Mouse (Mus musculus) limb, embryonic 14.5 days (tissue): Measurements from ENCODE around the gene H3f3b. TPM values are rescaled to one million over a fixed set of nuclear protein-coding genes. Genes with fewer than 3 reads are reported as not detected.

Experiments used
- ATAC-seq: fragments of 200-750 bp; cut with Nextera tagmentation; 2 replicates; pipeline ENCODE4 v1.8.0; 2017; ENCODE audit warnings: low read depth, moderate number of reproducible peaks, moderate TSS enrichment; ENCODE audit not compliant: low FRiP score
- DNase-seq: peaks from one replicate; pipeline ENCODE4 v3.0.0-alpha.2; 2015; ENCODE audit warnings: low spot score
- H3K27ac ChIP-seq: fragments of 300-500 bp; sonication (generic); replicated peaks from 2 replicates; pipeline ENCODE4 v1.5.1; 2014; ENCODE audit warnings: low read depth, mild to moderate bottlenecking, low read length, moderate library complexity, mixed read lengths
- H3K27me3 ChIP-seq: fragments of 300-500 bp; sonication (generic); 2 replicates; pipeline ENCODE4 v1.6.1; 2014; ENCODE audit warnings: low read length, mixed read lengths; ENCODE audit not compliant: control insufficient read depth, insufficient read depth
- H3K36me3 ChIP-seq: fragments of 300-500 bp; sonication (generic); 2 replicates; pipeline ENCODE4 v1.6.1; 2014; ENCODE audit warnings: mild to moderate bottlenecking, low read length, moderate library complexity, mixed read lengths; ENCODE audit not compliant: control insufficient read depth, insufficient read depth
- H3K4me1 ChIP-seq: fragments of 300-500 bp; sonication (generic); 2 replicates; pipeline ENCODE4 v1.6.1; 2014; ENCODE audit warnings: antibody characterized with exemption, low read length, mixed read lengths; ENCODE audit not compliant: control insufficient read depth, insufficient read depth
- H3K4me2 ChIP-seq: fragments of 300-500 bp; sonication (generic); replicated peaks from 2 replicates; pipeline ENCODE4 v1.6.1; 2014; ENCODE audit warnings: low read depth, mild to moderate bottlenecking, low read length, moderate library complexity; ENCODE audit not compliant: severe bottlenecking
- H3K4me3 ChIP-seq: fragments of 300-500 bp; sonication (generic); replicated peaks from 2 replicates; pipeline ENCODE4 v1.5.1; 2014; ENCODE audit warnings: low read length
- H3K9ac ChIP-seq: fragments of 300-500 bp; sonication (generic); 2 replicates; pipeline ENCODE4 v1.6.1; 2014; ENCODE audit warnings: mild to moderate bottlenecking, low read depth, low read length, moderate library complexity; ENCODE audit not compliant: severe bottlenecking
- H3K9me3 ChIP-seq: fragments of 300-500 bp; sonication (generic); 2 replicates; pipeline ENCODE4 v1.6.1; 2016; ENCODE audit warnings: low read length; ENCODE audit not compliant: control insufficient read depth
- POLR2A ChIP-seq: fragments of 200-500 bp; IDR thresholded peaks from 2 replicates; pipeline ENCODE4 v1.8.0; 2012; ENCODE audit warnings: inconsistent platforms, mild to moderate bottlenecking, moderate library complexity, borderline replicate concordance; ENCODE audit not compliant: insufficient read depth, insufficient read length; ENCODE audit errors: extremely low read depth
- WGBS: fragments of 180-500 bp; shearing (Covaris S2); extraction: QIAGEN DNeasy Blood & Tissue Kit; methylation state at CpG from one replicate; pipeline ENCODE4 v1.1.7; 2014; 5-methylcytosine and 5-hydroxymethylcytosine counted together
- polyA plus RNA-seq, 2 experiments: library from polyadenylated mRNA; depleted of rRNA in 1 of 2; stranded (reverse) in 1 of 2; unstranded in 1 of 2; fragments of >200 nt; fragmentation: Nextera tagmentation in 1 of 2; extraction: Ambion mirVana in 1 of 2; gene quantifications; 2 replicates each; pipeline versions ENCODE4 v1.2.1 to v1.2.3; 2012 to 2014

Gene H3f3b
- polyA plus RNA-seq, 2 experiments = 951 to 1,919 TPM

- DNase-seq (peak; percentile 75), ATAC-seq (peak; percentile 64)
- Histone ChIP-seq H3K27me3 (no peaks in the 10 kb centered on the region), H3K9me3 (no peaks in the 10 kb centered on the region; the same call in 1 of the 2 replicates), H3K4me1 (peaks cover 8% of the 10 kb centered on the region; the same call in 1 of the 2 replicates), H3K27ac (peak overlapping the region; percentile 45), H3K9ac (peak overlapping the region; percentile 62), H3K4me2 (peak overlapping the region; percentile 69), H3K4me3 (peak overlapping the region; percentile 38), H3K36me3 (peaks cover 29% of the 10 kb centered on the region)
- TF ChIP-seq POLR2A = 0 out of 2 replicates have a peak, but pooled peaks have one; percentile 22
- 6% methylated on average over 51 of the region's 54 CpGs for WGBS
Observed at GRCm38 (mm10) chr11:116004840-116005700, 22.7 kb downstream of the H3f3b start.

GRCm38 (mm10) chr11:116004186-116004823 is 23.5 kb downstream of the H3f3b start:
- H3K9me3 ChIP-seq = no peaks in the 10 kb centered on the region; the same call in 1 of the 2 replicates
- H3K4me3 ChIP-seq = peak overlapping the region; percentile 38
- ATAC-seq = no peak
- H3K36me3 ChIP-seq = peaks cover 21% of the 10 kb centered on the region
- no peak for TF ChIP-seq POLR2A
- no peaks in the 10 kb centered on the region for H3K27me3 ChIP-seq
- WGBS = 45% methylated on average over 8 of the region's 8 CpGs
- peak overlapping the region; percentile 69 for H3K4me2 ChIP-seq
- H3K4me1 ChIP-seq = peaks cover 8% of the 10 kb centered on the region; the same call in 1 of the 2 replicates
- peak overlapping the region; percentile 62 for H3K9ac ChIP-seq
- H3K27ac ChIP-seq = peak overlapping the region; percentile 45
- DNase-seq = no peak

GRCm38 (mm10) chr11:116002894-116003293 is 24.9 kb downstream of the H3f3b start:
- whole genome bisulfite sequencing = 83% methylated on average over 3 of the region's 3 CpGs
- H3K4me1 ChIP-seq = peaks cover 8% of the 10 kb centered on the region; the same call in 1 of the 2 replicates
- ATAC-seq = no peak

GRCm38 (mm10) chr11:116001725-116002124 is 26.0 kb downstream of the H3f3b start:
- no peak for ATAC-seq
- peaks cover 8% of the 10 kb centered on the region; the same call in 1 of the 2 replicates for H3K4me1 ChIP-seq

More at GRCm38 (mm10) chr11:116002894-116003293, 24.9 kb downstream of the H3f3b start:
- Histone ChIP-seq H3K9ac (no peak overlapping the region), H3K36me3 (peaks cover 11% of the 10 kb centered on the region; the same call in 1 of the 2 replicates), H3K4me2 (no peak overlapping the region), H3K27me3 (no peaks in the 10 kb centered on the region), H3K9me3 (no peaks in the 10 kb centered on the region; the same call in 1 of the 2 replicates), H3K27ac (no peak overlapping the region), H3K4me3 (no peak overlapping the region)
- DNase-seq = no peak
- no peak for TF ChIP-seq POLR2A

GRCm38 (mm10) chr11:116000607-116001006 is 27.2 kb downstream of the H3f3b start:
- TF ChIP-seq POLR2A = no peak
- peaks cover 6% of the 10 kb centered on the region; the same call in 1 of the 2 replicates for H3K4me1 ChIP-seq
- 53% methylated on average over 10 of the region's 10 CpGs for WGBS
- no peaks in the 10 kb centered on the region for H3K36me3 ChIP-seq
- H3K27ac ChIP-seq = no peak overlapping the region
- no peak overlapping the region for H3K4me2 ChIP-seq
- no peaks in the 10 kb centered on the region; the same call in 1 of the 2 replicates for H3K9me3 ChIP-seq
- no peak for DNase-seq
- no peaks in the 10 kb centered on the region for H3K27me3 ChIP-seq
- no peak overlapping the region for H3K4me3 ChIP-seq
- ATAC-seq = no peak
- H3K9ac ChIP-seq = no peak overlapping the region

More at GRCm38 (mm10) chr11:116001725-116002124, 26.0 kb downstream of the H3f3b start:
- TF ChIP-seq POLR2A = no peak
- Histone ChIP-seq H3K27ac (no peak overlapping the region), H3K27me3 (no peaks in the 10 kb centered on the region), H3K9ac (no peak overlapping the region), H3K4me3 (no peak overlapping the region), H3K4me2 (no peak overlapping the region), H3K9me3 (no peaks in the 10 kb centered on the region; the same call in 1 of the 2 replicates), H3K36me3 (no peaks in the 10 kb centered on the region; the same call in 1 of the 2 replicates)
- DNase-seq = no peak
- WGBS = 65% methylated on average over 6 of the region's 6 CpGs
